Mouse (Mus musculus) testis, adult 2 months (tissue): ENCODE data around the gene Col25a1.

Source experiments
- CTCF ChIP-seq: fragments of 200-500 bp; IDR thresholded peaks from 2 replicates; pipeline ENCODE4 v1.5.1; 2012; ENCODE audit warnings: low read depth, mild to moderate bottlenecking, inconsistent platforms, low read length, moderate library complexity; ENCODE audit not compliant: control insufficient read depth, insufficient read depth, insufficient replicate concordance
- POLR2A ChIP-seq: fragments of 200-500 bp; IDR thresholded peaks from 2 replicates; pipeline ENCODE4 v1.6.1; 2012; ENCODE audit warnings: low read depth, mild to moderate bottlenecking, inconsistent platforms, low read length, moderate library complexity; ENCODE audit not compliant: control insufficient read depth

GRCm38 (mm10) chr3:130237852-130238251 is 106.6 kb downstream of the Col25a1 start:
- TF ChIP-seq CTCF (no peak), POLR2A (no peak)
